Mouse (Mus musculus): ENCODE measurements around the gene Phf1. TPM values are rescaled to one million over a fixed set of nuclear protein-coding genes. Genes with fewer than 3 reads are reported as not detected.

Gene Phf1
- polyA plus RNA-seq, 1 experiment = 9.6 TPM

DNA sequence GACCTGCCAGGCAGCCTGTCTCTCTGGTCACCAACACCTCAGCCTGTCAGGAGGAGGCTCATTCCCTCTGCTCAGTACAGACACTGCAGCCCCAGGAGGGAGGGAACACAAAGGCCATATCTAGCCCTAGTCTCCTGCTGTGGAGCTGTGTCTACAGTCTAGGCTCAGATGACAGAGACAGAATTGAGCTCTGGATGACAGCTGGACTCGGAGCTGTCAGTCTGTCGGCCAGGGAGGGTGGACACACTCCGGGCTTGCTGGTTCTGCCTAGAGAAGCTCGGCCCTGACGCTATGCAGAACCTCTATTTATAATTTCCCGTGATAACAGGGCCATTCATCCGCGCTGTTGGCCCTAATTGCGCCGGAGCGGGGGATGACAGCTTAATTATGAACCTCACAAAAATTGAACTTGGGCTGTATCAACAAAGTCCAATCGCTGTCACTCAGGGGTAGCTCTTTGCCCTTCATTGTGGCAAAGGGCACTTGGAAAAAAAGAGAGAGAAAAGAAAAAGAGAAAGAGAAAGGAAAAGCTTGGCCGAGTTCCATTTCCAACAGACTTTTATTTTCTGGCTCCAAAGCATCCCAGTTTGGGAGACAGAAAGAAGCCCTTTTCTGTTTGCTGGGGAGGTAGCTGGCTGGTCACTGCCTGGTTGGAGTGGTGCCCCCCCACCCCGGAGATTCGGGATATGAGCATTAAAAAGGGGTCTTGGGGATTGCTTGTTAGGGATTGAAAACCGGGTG lies 40.0 kb upstream of the Phf1 start:
- TF ChIP-seq MYOD1 (IDR thresholded peaks at IDR 0.05; ENCODE audit: control insufficient read depth in 1 of 3, insufficient read length in 2 of 3, low read depth in 2 of 3) (peak; percentile 14 to 60 (median 31)), USF1 (IDR thresholded peaks at IDR 0.05; ENCODE audit: low read depth) (no peak), SRF (IDR thresholded peaks at IDR 0.05; ENCODE audit: control insufficient read depth, insufficient read length, low read depth) (no peak), MAX (IDR thresholded peaks at IDR 0.05; ENCODE audit: low read depth) (no peak), POLR2AphosphoS2 (IDR thresholded peaks at IDR 0.05; ENCODE audit: insufficient read length, low read depth) (no peak), TCF3 (IDR thresholded peaks at IDR 0.05; ENCODE audit: insufficient read length, low read depth) (no peak), REST (IDR thresholded peaks at IDR 0.05; ENCODE audit: insufficient read depth, insufficient read length) (no peak)
- Histone ChIP-seq H3K36me3 (ENCODE audit: control insufficient read depth, insufficient read depth) (no peaks in the 10 kb centered on the region), H3K27me3 (ENCODE audit: control insufficient read depth, insufficient read depth, insufficient read length) (peaks cover 7% of the 10 kb centered on the region), H3K79me2 (ENCODE audit: control insufficient read depth, insufficient read depth) (no peaks in the 10 kb centered on the region), H3K4me3 (no peak overlapping the region), H3ac (ENCODE audit: control insufficient read depth, insufficient read length) (no peak overlapping the region), H3K4me2 (ENCODE audit: low read depth) (peak overlapping the region; percentile 62)

GRCm38 (mm10) chr17:26893492-26893891 lies 39.4 kb upstream of the Phf1 start:
- H3K36me3 ChIP-seq (ENCODE audit: control insufficient read depth, insufficient read depth) = no peaks in the 10 kb centered on the region
- no peaks in the 10 kb centered on the region for H3K79me2 ChIP-seq (ENCODE audit: control insufficient read depth, insufficient read depth)
- no peak for TF ChIP-seq CEBPB (IDR thresholded peaks at IDR 0.05; ENCODE audit: insufficient read depth, poor library complexity, severe bottlenecking)
- TF ChIP-seq POLR2AphosphoS2 (IDR thresholded peaks at IDR 0.05; ENCODE audit: insufficient read length, low read depth) = no peak
- TF ChIP-seq SRF (IDR thresholded peaks at IDR 0.05; ENCODE audit: control insufficient read depth, insufficient read length, low read depth) = no peak
- no peak for TF ChIP-seq POLR2A (IDR thresholded peaks at IDR 0.05; ENCODE audit: insufficient read length, low read depth)
- no peak for TF ChIP-seq MYOD1 (IDR thresholded peaks at IDR 0.05; ENCODE audit: control insufficient read depth in 1 of 3, insufficient read length in 2 of 3, low read depth in 2 of 3)
- TF ChIP-seq TCF12 (IDR thresholded peaks at IDR 0.05; ENCODE audit: insufficient read depth, poor library complexity, severe bottlenecking) = no peak
- TF ChIP-seq MYOG (IDR thresholded peaks at IDR 0.05; ENCODE audit: control insufficient read depth in 1 of 3, insufficient read depth in 1 of 3, insufficient read length in 2 of 3, low read depth in 2 of 3) = no peak
- TF ChIP-seq REST (IDR thresholded peaks at IDR 0.05; ENCODE audit: insufficient read depth, insufficient read length) = no peak
- no peak for TF ChIP-seq USF1 (IDR thresholded peaks at IDR 0.05; ENCODE audit: low read depth)
- no peak for TF ChIP-seq MAX (IDR thresholded peaks at IDR 0.05; ENCODE audit: low read depth)
- H3K27me3 ChIP-seq (ENCODE audit: control insufficient read depth, insufficient read depth, insufficient read length) = peaks cover 7% of the 10 kb centered on the region
- peak overlapping the region; percentile 62 for H3K4me2 ChIP-seq (ENCODE audit: low read depth)
- no peak overlapping the region for H3ac ChIP-seq (ENCODE audit: control insufficient read depth, insufficient read length)
- H3K4me3 ChIP-seq = no peak overlapping the region

DNA sequence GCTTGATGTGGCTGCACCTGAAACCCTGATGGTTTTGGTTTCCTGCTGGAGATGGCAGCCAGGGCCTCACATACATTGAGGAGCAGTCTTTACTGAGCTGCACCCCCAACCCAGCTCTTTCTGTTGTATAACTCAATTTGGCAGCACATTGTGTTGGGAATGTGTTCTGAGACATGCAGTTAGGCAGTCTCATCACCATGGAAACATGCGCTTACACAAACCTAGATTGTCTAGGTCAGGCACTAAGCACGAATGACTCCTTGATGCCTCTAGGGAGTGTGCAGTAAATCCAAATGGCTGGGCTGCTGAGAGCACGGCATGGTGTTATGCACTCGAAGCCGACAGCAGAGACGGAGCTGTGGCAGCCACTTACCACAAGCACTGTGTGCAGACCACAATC lies 38.5 kb upstream of the Phf1 start:
- no peak overlapping the region for H3K4me3 ChIP-seq
- H3K79me2 ChIP-seq (ENCODE audit: control insufficient read depth, insufficient read depth) = no peaks in the 10 kb centered on the region
- H3K36me3 ChIP-seq (ENCODE audit: control insufficient read depth, insufficient read depth) = no peaks in the 10 kb centered on the region
- peaks cover 7% of the 10 kb centered on the region for H3K27me3 ChIP-seq (ENCODE audit: control insufficient read depth, insufficient read depth, insufficient read length)
- H3K4me2 ChIP-seq (ENCODE audit: low read depth) = no peak overlapping the region
- no peak for TF ChIP-seq TCF12 (IDR thresholded peaks at IDR 0.05; ENCODE audit: insufficient read depth, poor library complexity, severe bottlenecking)
- TF ChIP-seq MYOD1 (IDR thresholded peaks at IDR 0.05; ENCODE audit: control insufficient read depth in 1 of 3, insufficient read length in 2 of 3, low read depth in 2 of 3) = no peak
- no peak for TF ChIP-seq USF1 (IDR thresholded peaks at IDR 0.05; ENCODE audit: low read depth)
- no peak for TF ChIP-seq E2F4 (IDR thresholded peaks at IDR 0.05; ENCODE audit: insufficient read depth)
- TF ChIP-seq MYOG (IDR thresholded peaks at IDR 0.05; ENCODE audit: control insufficient read depth in 1 of 3, insufficient read depth in 1 of 3, insufficient read length in 2 of 3, low read depth in 2 of 3) = no peak
- no peak for TF ChIP-seq MAX (IDR thresholded peaks at IDR 0.05; ENCODE audit: low read depth)
- no peak for TF ChIP-seq REST (IDR thresholded peaks at IDR 0.05; ENCODE audit: insufficient read depth, insufficient read length)
- no peak for TF ChIP-seq CEBPB (IDR thresholded peaks at IDR 0.05; ENCODE audit: insufficient read depth, poor library complexity, severe bottlenecking)
- no peak for TF ChIP-seq TCF3 (IDR thresholded peaks at IDR 0.05; ENCODE audit: insufficient read length, low read depth)
- no peak for TF ChIP-seq POLR2A (IDR thresholded peaks at IDR 0.05; ENCODE audit: insufficient read length, low read depth)
- TF ChIP-seq POLR2AphosphoS2 (IDR thresholded peaks at IDR 0.05; ENCODE audit: insufficient read length, low read depth) = no peak
- no peak for TF ChIP-seq SRF (IDR thresholded peaks at IDR 0.05; ENCODE audit: control insufficient read depth, insufficient read length, low read depth)
- H3ac ChIP-seq (ENCODE audit: control insufficient read depth, insufficient read length) = no peak overlapping the region

- H3ac ChIP-seq (ENCODE audit: control insufficient read depth, insufficient read length) = no peak overlapping the region
- H3K36me3 ChIP-seq (ENCODE audit: control insufficient read depth, insufficient read depth) = no peaks in the 10 kb centered on the region
- TF ChIP-seq MYOD1 (IDR thresholded peaks at IDR 0.05; ENCODE audit: control insufficient read depth in 1 of 3, insufficient read length in 2 of 3, low read depth in 2 of 3) (peak in 1 of 3 experiments; percentile 34), TCF3 (IDR thresholded peaks at IDR 0.05; ENCODE audit: insufficient read length, low read depth) (no peak), MYOG (IDR thresholded peaks at IDR 0.05; ENCODE audit: control insufficient read depth in 1 of 3, insufficient read depth in 1 of 3, insufficient read length in 2 of 3, low read depth in 2 of 3) (peak in 1 of 3 experiments; percentile 52)
- no peaks in the 10 kb centered on the region for H3K79me2 ChIP-seq (ENCODE audit: control insufficient read depth, insufficient read depth)
- H3K27me3 ChIP-seq (ENCODE audit: control insufficient read depth, insufficient read depth, insufficient read length) = peaks cover 7% of the 10 kb centered on the region
- H3K4me3 ChIP-seq = no peak overlapping the region
- H3K4me2 ChIP-seq (ENCODE audit: low read depth) = no peak overlapping the region
These were observed 37.3 kb upstream of the Phf1 start for GRCm38 (mm10) chr17:26895578-26895977.

- no peak for TF ChIP-seq REST (IDR thresholded peaks at IDR 0.05; ENCODE audit: insufficient read depth, insufficient read length)
- no peak for TF ChIP-seq MAX (IDR thresholded peaks at IDR 0.05; ENCODE audit: low read depth)
- TF ChIP-seq MYOD1 (IDR thresholded peaks at IDR 0.05; ENCODE audit: control insufficient read depth in 1 of 3, insufficient read length in 2 of 3, low read depth in 2 of 3) = no peak
- TF ChIP-seq TCF12 (IDR thresholded peaks at IDR 0.05; ENCODE audit: insufficient read depth, poor library complexity, severe bottlenecking) = no peak
- no peak overlapping the region for H3K4me3 ChIP-seq
- no peaks in the 10 kb centered on the region for H3K79me2 ChIP-seq (ENCODE audit: control insufficient read depth, insufficient read depth)
- no peak overlapping the region for H3ac ChIP-seq (ENCODE audit: control insufficient read depth, insufficient read length)
- no peak overlapping the region for H3K4me2 ChIP-seq (ENCODE audit: low read depth)
- peaks cover 7% of the 10 kb centered on the region for H3K27me3 ChIP-seq (ENCODE audit: control insufficient read depth, insufficient read depth, insufficient read length)
- no peaks in the 10 kb centered on the region for H3K36me3 ChIP-seq (ENCODE audit: control insufficient read depth, insufficient read depth)
These were observed 31.9 kb upstream of the Phf1 start for GRCm38 (mm10) chr17:26900916-26901315.

Measured in myocyte (in vitro differentiated cells).